Mouse (Mus musculus): ENCODE measurements at regions not wholly inside any gene's neighbourhood (a gene's known extent, or its start where the extent isn't known, plus 50 kb on each side); places are given as distances from the start of the nearest gene placed in this dataset.

DNA sequence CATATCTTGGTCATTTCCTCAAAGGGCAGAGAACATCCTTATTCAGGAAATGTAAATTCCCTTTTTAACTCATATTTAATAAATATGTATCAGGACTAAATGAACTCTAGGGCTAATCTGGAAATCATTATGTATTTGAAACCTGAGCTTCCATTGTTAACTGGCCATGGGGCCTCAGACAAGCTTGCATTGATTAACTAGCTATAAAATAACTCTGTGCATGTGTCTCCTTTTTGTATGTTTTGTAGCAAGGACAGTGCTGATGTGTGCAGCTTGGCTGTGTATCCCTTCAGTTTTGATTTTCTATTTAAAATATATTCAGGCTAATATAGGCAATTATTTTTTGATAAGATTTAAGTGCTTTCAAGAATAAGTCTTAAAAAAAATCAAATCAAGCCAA lies 574.1 kb downstream of the Ncam2 start:
- POLR2A ChIA-PET, result no interaction called here
- CTCF ChIA-PET, result no interaction called here

- CTCF ChIA-PET, result no interaction called here
Measured at GRCm38 (mm10) chr16:81793975-81794374, 593.5 kb downstream of the Ncam2 start.

GRCm38 (mm10) chr16:81816898-81817297 lies 616.4 kb downstream of the Ncam2 start:
- ChIA-PET CTCF (interaction anchor here in 1 of 4 experiments (0.6 kb wide), 1 partner anchor 18 kb away, joined by 3 read pairs; no protein-coding TSS in a partner anchor), POLR2A (interaction anchor here in 1 of 4 experiments (0.7 kb wide), 1 partner anchor 1376 kb away, joined by 4 read pairs; no protein-coding TSS in a partner anchor)

More at GRCm38 (mm10) chr16:81793975-81794374, 593.5 kb downstream of the Ncam2 start:
- POLR2A ChIA-PET, result no interaction called here

DNA sequence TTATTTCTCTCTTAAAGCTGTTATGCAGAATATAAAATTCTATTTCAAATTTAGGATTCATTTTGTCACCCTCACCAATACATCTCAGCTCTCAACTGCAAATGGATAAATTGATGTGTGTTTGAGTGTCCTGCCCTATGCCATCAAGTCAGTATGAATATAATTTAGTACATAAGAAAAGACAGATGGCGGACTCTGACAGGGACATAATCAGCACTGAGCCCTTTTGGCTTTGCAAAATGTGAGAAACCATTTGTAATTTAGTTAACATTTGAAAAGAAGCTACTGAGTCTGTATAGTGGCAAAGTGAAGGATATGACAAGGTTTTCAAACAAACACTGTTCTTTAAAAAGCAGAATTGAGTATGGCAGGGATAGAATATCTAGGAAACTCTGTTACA lies 638.1 kb downstream of the Ncam2 start:
- CTCF ChIA-PET, result no interaction called here
- POLR2A ChIA-PET, result interaction anchor here in 1 of 4 experiments (0.6 kb wide), 1 partner anchor 241 kb away, joined by 4 read pairs; no protein-coding TSS in a partner anchor

GRCm38 (mm10) chr16:81879682-81880081 lies 679.2 kb downstream of the Ncam2 start:
- CTCF ChIA-PET, result no interaction called here
- POLR2A ChIA-PET, result no interaction called here
